Mouse (Mus musculus) stomach, postnatal 0 days (tissue): Measurements from ENCODE around the gene Alms1.

Source experiments
- CTCF ChIP-seq: IDR thresholded peaks from 2 replicates; pipeline ENCODE4 v1.5.1; 2016; ENCODE audit warnings: antibody characterized with exemption, low read depth, mild to moderate bottlenecking, moderate library complexity
- EP300 ChIP-seq: optimal IDR thresholded peaks from 2 replicates; pipeline ENCODE3; 2016; ENCODE audit warnings: antibody characterized with exemption

GRCm38 (mm10) chr6:85588568-85588967 lies 1.2 kb downstream of the Alms1 start:
- no peak for TF ChIP-seq CTCF
- no peak for TF ChIP-seq EP300
